Mouse (Mus musculus): ENCODE measurements around the gene Tnfaip6. TPM values are rescaled to one million over a fixed set of nuclear protein-coding genes. Genes with fewer than 3 reads are reported as not detected.
A peak's percentile ranks its signal among the peaks of the same experiment; 100 is the strongest.

Gene Tnfaip6
- polyA plus RNA-seq, 1 experiment = 21.6 TPM

- TF ChIP-seq POLR2A (IDR thresholded peaks at IDR 0.05; ENCODE audit: low read depth, low read length) = no peak
- no peak for TF ChIP-seq CTCF (IDR thresholded peaks at IDR 0.05; ENCODE audit: borderline replicate concordance, insufficient read depth, low read length)
- Histone ChIP-seq H3K27ac (ENCODE audit: insufficient read depth, low read length) (no peak overlapping the region), H3K4me1 (ENCODE audit: control insufficient read depth, insufficient read depth, low read length) (no peaks in the 10 kb centered on the region), H3K4me3 (ENCODE audit: insufficient read depth, low read length) (no peak overlapping the region)
Measured at GRCm38 (mm10) chr2:52029426-52029825, 8.4 kb upstream of the Tnfaip6 start.

GRCm38 (mm10) chr2:52031491-52031890, 6.3 kb upstream of the Tnfaip6 start:
- Histone ChIP-seq H3K4me3 (ENCODE audit: insufficient read depth, low read length) (no peak overlapping the region), H3K4me1 (ENCODE audit: control insufficient read depth, insufficient read depth, low read length) (no peaks in the 10 kb centered on the region), H3K27ac (ENCODE audit: insufficient read depth, low read length) (no peak overlapping the region)
- TF ChIP-seq POLR2A (IDR thresholded peaks at IDR 0.05; ENCODE audit: low read depth, low read length) (no peak), CTCF (IDR thresholded peaks at IDR 0.05; ENCODE audit: borderline replicate concordance, insufficient read depth, low read length) (no peak)

- no peak overlapping the region for H3K27ac ChIP-seq (ENCODE audit: insufficient read depth, low read length)
- H3K4me1 ChIP-seq (ENCODE audit: control insufficient read depth, insufficient read depth, low read length) = peaks cover 3% of the 10 kb centered on the region
- TF ChIP-seq POLR2A (IDR thresholded peaks at IDR 0.05; ENCODE audit: low read depth, low read length) (no peak), CTCF (IDR thresholded peaks at IDR 0.05; ENCODE audit: borderline replicate concordance, insufficient read depth, low read length) (no peak)
- no peak overlapping the region for H3K4me3 ChIP-seq (ENCODE audit: insufficient read depth, low read length)
Measured at GRCm38 (mm10) chr2:52034601-52035000, 3.2 kb upstream of the Tnfaip6 start.

- TF ChIP-seq POLR2A (IDR thresholded peaks at IDR 0.05; ENCODE audit: low read depth, low read length) (no peak), CTCF (IDR thresholded peaks at IDR 0.05; ENCODE audit: borderline replicate concordance, insufficient read depth, low read length) (no peak)
- H3K4me1 ChIP-seq (ENCODE audit: control insufficient read depth, insufficient read depth, low read length) = peaks cover 3% of the 10 kb centered on the region
- no peak overlapping the region for H3K4me3 ChIP-seq (ENCODE audit: insufficient read depth, low read length)
- H3K27ac ChIP-seq (ENCODE audit: insufficient read depth, low read length) = no peak overlapping the region
Measured at GRCm38 (mm10) chr2:52035144-52035543, 2.7 kb upstream of the Tnfaip6 start.

- Histone ChIP-seq H3K27ac (ENCODE audit: insufficient read depth, low read length) (0 out of 2 replicates have a peak overlapping the region, but pooled peaks have one; percentile 12), H3K4me1 (ENCODE audit: control insufficient read depth, insufficient read depth, low read length) (peaks cover 3% of the 10 kb centered on the region), H3K4me3 (ENCODE audit: insufficient read depth, low read length) (no peak overlapping the region)
- TF ChIP-seq CTCF (IDR thresholded peaks at IDR 0.05; ENCODE audit: borderline replicate concordance, insufficient read depth, low read length) (no peak), POLR2A (IDR thresholded peaks at IDR 0.05; ENCODE audit: low read depth, low read length) (no peak)
Measured at GRCm38 (mm10) chr2:52036929-52037595, 747 bp upstream of the Tnfaip6 start.

GRCm38 (mm10) chr2:52038558-52038957, 749 bp downstream of the Tnfaip6 start:
- Histone ChIP-seq H3K4me3 (ENCODE audit: insufficient read depth, low read length) (peak overlapping the region; percentile 46), H3K4me1 (ENCODE audit: control insufficient read depth, insufficient read depth, low read length) (peaks cover 3% of the 10 kb centered on the region), H3K27ac (ENCODE audit: insufficient read depth, low read length) (no peak overlapping the region)
- TF ChIP-seq CTCF (IDR thresholded peaks at IDR 0.05; ENCODE audit: borderline replicate concordance, insufficient read depth, low read length) (no peak), POLR2A (IDR thresholded peaks at IDR 0.05; ENCODE audit: low read depth, low read length) (no peak)

GRCm38 (mm10) chr2:52039083-52039801, 1.4 kb downstream of the Tnfaip6 start:
- TF ChIP-seq POLR2A (IDR thresholded peaks at IDR 0.05; ENCODE audit: low read depth, low read length) (no peak), CTCF (IDR thresholded peaks at IDR 0.05; ENCODE audit: borderline replicate concordance, insufficient read depth, low read length) (no peak)
- H3K4me1 ChIP-seq (ENCODE audit: control insufficient read depth, insufficient read depth, low read length) = peaks cover 3% of the 10 kb centered on the region
- H3K27ac ChIP-seq (ENCODE audit: insufficient read depth, low read length) = no peak overlapping the region
- H3K4me3 ChIP-seq (ENCODE audit: insufficient read depth, low read length) = peak overlapping the region; percentile 36

GRCm38 (mm10) chr2:52042132-52042531, 4.3 kb downstream of the Tnfaip6 start:
- H3K27ac ChIP-seq (ENCODE audit: insufficient read depth, low read length) = no peak overlapping the region
- H3K4me1 ChIP-seq (ENCODE audit: control insufficient read depth, insufficient read depth, low read length) = peaks cover 3% of the 10 kb centered on the region; the same call in 1 of the 2 replicates
- H3K4me3 ChIP-seq (ENCODE audit: insufficient read depth, low read length) = no peak overlapping the region
- TF ChIP-seq CTCF (IDR thresholded peaks at IDR 0.05; ENCODE audit: borderline replicate concordance, insufficient read depth, low read length) = no peak
- no peak for TF ChIP-seq POLR2A (IDR thresholded peaks at IDR 0.05; ENCODE audit: low read depth, low read length)

GRCm38 (mm10) chr2:52042714-52043113, 4.9 kb downstream of the Tnfaip6 start:
- Histone ChIP-seq H3K4me3 (ENCODE audit: insufficient read depth, low read length) (no peak overlapping the region), H3K4me1 (ENCODE audit: control insufficient read depth, insufficient read depth, low read length) (peaks cover 3% of the 10 kb centered on the region; the same call in 1 of the 2 replicates), H3K27ac (ENCODE audit: insufficient read depth, low read length) (no peak overlapping the region)
- TF ChIP-seq POLR2A (IDR thresholded peaks at IDR 0.05; ENCODE audit: low read depth, low read length) (no peak), CTCF (IDR thresholded peaks at IDR 0.05; ENCODE audit: borderline replicate concordance, insufficient read depth, low read length) (no peak)

- no peak overlapping the region for H3K4me3 ChIP-seq (ENCODE audit: insufficient read depth, low read length)
- H3K4me1 ChIP-seq (ENCODE audit: control insufficient read depth, insufficient read depth, low read length) = peaks cover 3% of the 10 kb centered on the region; the same call in 1 of the 2 replicates
- H3K27ac ChIP-seq (ENCODE audit: insufficient read depth, low read length) = no peak overlapping the region
- no peak for TF ChIP-seq POLR2A (IDR thresholded peaks at IDR 0.05; ENCODE audit: low read depth, low read length)
Measured at GRCm38 (mm10) chr2:52043485-52043884, 5.7 kb downstream of the Tnfaip6 start.

Measured in embryonic fibroblast, embryonic 13.5 days (primary cell).